Mouse (Mus musculus) lung, embryonic 14.5 days (tissue): ENCODE measurements at regions not wholly inside any gene's neighbourhood (a gene's known extent, or its start where the extent isn't known, plus 50 kb on each side); places are given as distances from the start of the nearest gene placed in this dataset.

Source experiments
- ATAC-seq: fragments of 200-750 bp; cut with Nextera tagmentation; 2 replicates; pipeline ENCODE4 v1.8.0; 2017; ENCODE audit warnings: mild to moderate bottlenecking, moderate TSS enrichment, moderate library complexity; ENCODE audit not compliant: insufficient read depth
- DNase-seq: peaks from one replicate; pipeline ENCODE4 v3.0.0-alpha.2; 2015
- H3K27ac ChIP-seq: fragments of 300-500 bp; sonication (generic); 2 replicates; pipeline ENCODE4 v1.5.1; 2014; ENCODE audit warnings: low read depth, mild to moderate bottlenecking, moderate library complexity
- H3K27me3 ChIP-seq: fragments of 300-500 bp; sonication (generic); 2 replicates; pipeline ENCODE4 v1.6.1; 2014; ENCODE audit warnings: low read length, control low read depth; ENCODE audit not compliant: insufficient read depth
- H3K36me3 ChIP-seq: fragments of 300-500 bp; sonication (generic); 2 replicates; pipeline ENCODE4 v1.6.1; 2014; ENCODE audit warnings: control low read depth; ENCODE audit not compliant: insufficient read depth
- H3K4me1 ChIP-seq: fragments of 300-500 bp; sonication (generic); 2 replicates; pipeline ENCODE4 v1.6.1; 2014; ENCODE audit warnings: antibody characterized with exemption, control low read depth; ENCODE audit not compliant: insufficient read depth
- H3K4me2 ChIP-seq: fragments of 300-500 bp; sonication (generic); 2 replicates; pipeline ENCODE4 v1.6.1; 2014; ENCODE audit warnings: mild to moderate bottlenecking
- H3K4me3 ChIP-seq: fragments of 300-500 bp; sonication (generic); 2 replicates; pipeline ENCODE4 v1.5.1; 2014; ENCODE audit warnings: low read depth, low read length
- H3K9ac ChIP-seq: fragments of 300-500 bp; sonication (generic); 2 replicates; pipeline ENCODE4 v1.6.1; 2014
- H3K9me3 ChIP-seq: fragments of 300-500 bp; sonication (generic); 2 replicates; pipeline ENCODE4 v1.6.1; 2016; ENCODE audit warnings: low read depth, low read length, control low read depth
- CTCF ChIP-seq: IDR thresholded peaks from 2 replicates; pipeline ENCODE4 v1.5.1; 2016; ENCODE audit warnings: antibody characterized with exemption, low read depth
- WGBS: fragments of 180-500 bp; shearing (Covaris S2); extraction: QIAGEN DNeasy Blood & Tissue Kit; methylation state at CpG from one replicate; pipeline ENCODE4 v1.1.7; 2014; 5-methylcytosine and 5-hydroxymethylcytosine counted together

DNA sequence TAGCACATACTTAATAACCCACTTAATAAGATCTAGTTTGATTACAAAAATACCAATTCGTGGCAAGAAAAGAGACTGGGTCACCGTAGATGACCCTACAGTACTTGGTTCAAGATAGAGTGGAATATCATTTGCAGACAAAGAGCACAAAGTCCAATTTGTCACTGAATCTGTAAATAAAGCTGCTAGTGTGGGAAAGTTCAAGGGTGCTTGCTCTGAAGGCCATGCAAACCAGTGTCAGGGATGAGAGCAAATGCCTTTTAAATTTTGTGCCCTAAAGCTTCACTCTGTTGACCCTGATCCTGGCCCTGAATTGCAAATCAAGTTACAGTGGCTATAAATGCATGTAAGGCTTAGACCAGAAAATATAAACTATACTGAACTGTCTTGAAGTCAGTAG, 113.1 kb downstream of the Cd55b start:
- DNase-seq = no peak
- Histone ChIP-seq H3K9me3 (no peaks in the 10 kb centered on the region), H3K27me3 (no peaks in the 10 kb centered on the region), H3K9ac (no peak overlapping the region), H3K4me1 (no peaks in the 10 kb centered on the region), H3K4me3 (no peak overlapping the region), H3K4me2 (no peak overlapping the region), H3K36me3 (no peaks in the 10 kb centered on the region), H3K27ac (no peak overlapping the region)
- WGBS = 32% methylated on average over 2 of the region's 2 CpGs
- TF ChIP-seq CTCF = no peak
- no peak for ATAC-seq

DNA sequence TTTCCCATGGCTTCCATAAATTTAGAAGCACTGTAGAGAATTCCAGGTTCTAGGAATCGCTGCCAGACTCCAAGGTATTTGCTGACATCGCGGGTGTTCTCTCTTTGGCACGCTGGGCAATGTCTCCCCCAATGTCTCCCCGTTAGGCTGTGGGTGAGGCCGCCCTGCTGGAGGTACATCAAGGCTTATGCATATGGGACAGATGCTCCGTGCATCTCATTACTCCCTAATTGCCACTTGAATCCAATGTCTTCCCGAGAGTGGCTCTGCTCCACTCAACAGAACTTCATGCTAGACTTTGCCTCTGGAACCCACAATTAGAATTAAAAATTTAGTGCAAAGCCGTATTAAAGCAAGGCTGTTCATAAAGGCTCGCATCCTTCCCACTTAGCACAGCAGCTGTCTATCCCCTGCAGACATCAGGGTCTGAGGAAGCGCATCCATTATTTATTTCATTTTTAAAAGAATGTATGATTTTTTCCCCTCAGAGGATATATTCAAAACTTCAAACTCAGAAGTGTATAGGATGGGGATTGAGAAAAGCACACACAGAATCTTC, 120.9 kb downstream of the Cd55b start:
- no peak overlapping the region for H3K4me2 ChIP-seq
- no peak overlapping the region for H3K4me3 ChIP-seq
- H3K4me1 ChIP-seq = peaks cover 9% of the 10 kb centered on the region
- ATAC-seq (no peak), DNase-seq (peak; percentile 9)
- H3K9ac ChIP-seq = no peak overlapping the region
- H3K36me3 ChIP-seq = no peaks in the 10 kb centered on the region
- no peaks in the 10 kb centered on the region for H3K9me3 ChIP-seq
- no peak for TF ChIP-seq CTCF
- H3K27me3 ChIP-seq = no peaks in the 10 kb centered on the region
- 64% methylated on average over 11 of the region's 11 CpGs for WGBS
- H3K27ac ChIP-seq = no peak overlapping the region

GRCm38 (mm10) chr1:130300065-130300815, 122.6 kb downstream of the Cd55b start:
- peak overlapping the region; percentile 1; the same call in 1 of the 2 replicates for H3K9ac ChIP-seq
- ATAC-seq = peak; percentile 82
- H3K4me1 ChIP-seq = peaks cover 9% of the 10 kb centered on the region
- H3K27me3 ChIP-seq = no peaks in the 10 kb centered on the region
- H3K9me3 ChIP-seq = no peaks in the 10 kb centered on the region
- H3K4me2 ChIP-seq = peak overlapping the region; percentile 54
- WGBS = 9% methylated on average over 13 of the region's 13 CpGs
- H3K4me3 ChIP-seq = no peak overlapping the region; the same call in 1 of the 2 replicates
- peak overlapping the region; percentile 19 for H3K27ac ChIP-seq
- no peaks in the 10 kb centered on the region for H3K36me3 ChIP-seq
- no peak for TF ChIP-seq CTCF
- peak; percentile 76 for DNase-seq

DNA sequence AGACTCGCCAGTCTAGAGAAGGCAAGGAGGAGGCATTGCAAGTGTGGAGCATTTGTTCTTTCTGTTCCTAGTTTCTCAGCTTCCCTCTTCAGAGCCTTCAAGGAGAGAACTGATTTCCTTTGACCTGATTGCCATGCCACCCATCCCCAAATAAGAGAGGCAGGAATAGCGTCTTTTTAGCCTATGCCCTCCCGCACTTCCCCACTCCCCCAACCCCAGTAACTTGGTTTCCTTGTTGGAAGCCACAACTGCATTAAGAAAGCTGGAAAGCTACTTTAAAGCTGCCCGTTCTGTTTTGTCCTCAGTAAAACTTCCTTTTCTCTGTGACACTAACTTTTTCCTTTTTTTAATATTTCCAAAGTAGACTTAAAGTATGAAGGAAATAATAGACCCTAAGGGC, 123.2 kb downstream of the Cd55b start:
- H3K4me3 ChIP-seq = no peak overlapping the region

DNA sequence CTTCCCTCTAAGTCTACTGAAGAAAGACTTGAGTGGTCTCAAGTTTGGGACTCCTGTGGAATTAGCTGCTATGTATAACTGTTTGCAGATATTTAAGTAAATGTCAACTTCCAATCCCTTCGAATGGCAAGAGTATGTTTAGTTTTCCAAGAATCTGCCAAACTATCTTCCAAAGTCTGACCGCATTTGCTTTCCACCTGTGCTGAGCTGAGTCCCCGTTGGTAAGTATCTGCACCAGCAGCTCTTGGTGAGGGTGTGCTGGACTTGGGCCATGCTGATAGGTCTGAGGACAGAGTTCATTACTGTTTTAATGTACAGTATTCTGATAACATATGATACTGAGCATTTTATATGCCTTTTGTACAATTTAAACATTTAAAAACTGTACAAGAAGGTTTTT, 123.7 kb downstream of the Cd55b start:
- ATAC-seq = peak; percentile 64; the same call in 1 of the 2 replicates
- Histone ChIP-seq H3K27me3 (no peaks in the 10 kb centered on the region), H3K9me3 (no peaks in the 10 kb centered on the region), H3K27ac (no peak overlapping the region), H3K4me2 (no peak overlapping the region), H3K9ac (no peak overlapping the region), H3K4me1 (peaks cover 9% of the 10 kb centered on the region), H3K36me3 (no peaks in the 10 kb centered on the region), H3K4me3 (no peak overlapping the region)
- DNase-seq = no peak
- TF ChIP-seq CTCF = no peak
- 7% methylated on average over 3 of the region's 3 CpGs for WGBS

More for the DNA sequence above, 123.2 kb downstream of the Cd55b start:
- no peak for DNase-seq
- Histone ChIP-seq H3K9ac (no peak overlapping the region; the same call in 1 of the 2 replicates), H3K36me3 (no peaks in the 10 kb centered on the region), H3K9me3 (no peaks in the 10 kb centered on the region), H3K27ac (peak overlapping the region; percentile 19), H3K4me1 (peaks cover 9% of the 10 kb centered on the region), H3K4me2 (peak overlapping the region; percentile 54), H3K27me3 (no peaks in the 10 kb centered on the region)
- peak; percentile 23; the same call in 1 of the 2 replicates for ATAC-seq
- no peak for TF ChIP-seq CTCF
- WGBS = 4% methylated on average over 4 of the region's 4 CpGs

- no peak overlapping the region for H3K4me2 ChIP-seq
- 49% methylated on average over 1 of the region's 1 CpGs for WGBS
Observed at GRCm38 (mm10) chr1:130298636-130299035, 124.2 kb downstream of the Cd55b start.

GRCm38 (mm10) chr1:130297471-130297870, 125.3 kb downstream of the Cd55b start:
- no peak for ATAC-seq
- H3K4me1 ChIP-seq = peaks cover 9% of the 10 kb centered on the region
- DNase-seq = no peak
- no peak overlapping the region for H3K4me2 ChIP-seq
- 56% methylated on average over 2 of the region's 2 CpGs for whole genome bisulfite sequencing
- TF ChIP-seq CTCF = no peak
- no peaks in the 10 kb centered on the region for H3K36me3 ChIP-seq
- H3K27ac ChIP-seq = no peak overlapping the region
- no peak overlapping the region for H3K9ac ChIP-seq
- no peaks in the 10 kb centered on the region for H3K9me3 ChIP-seq
- H3K4me3 ChIP-seq = no peak overlapping the region
- no peaks in the 10 kb centered on the region for H3K27me3 ChIP-seq

More at GRCm38 (mm10) chr1:130298636-130299035, 124.2 kb downstream of the Cd55b start:
- Histone ChIP-seq H3K27ac (no peak overlapping the region), H3K27me3 (no peaks in the 10 kb centered on the region), H3K9me3 (no peaks in the 10 kb centered on the region), H3K36me3 (no peaks in the 10 kb centered on the region), H3K9ac (no peak overlapping the region), H3K4me3 (no peak overlapping the region), H3K4me1 (peaks cover 9% of the 10 kb centered on the region)
- DNase-seq = no peak
- TF ChIP-seq CTCF = no peak
- ATAC-seq = no peak; the same call in none of the 2 replicates
